Mouse (Mus musculus) urinary bladder, postnatal 4 days (tissue): ENCODE results near the gene Myom3.

ENCODE experiments used
- DNase-seq, 2 experiments: peaks; one replicate each; pipeline ENCODE4 v3.0.0; 2021 to 2022; ENCODE audit warnings: low spot score in 2 of 2

Gene Myom3

DNA sequence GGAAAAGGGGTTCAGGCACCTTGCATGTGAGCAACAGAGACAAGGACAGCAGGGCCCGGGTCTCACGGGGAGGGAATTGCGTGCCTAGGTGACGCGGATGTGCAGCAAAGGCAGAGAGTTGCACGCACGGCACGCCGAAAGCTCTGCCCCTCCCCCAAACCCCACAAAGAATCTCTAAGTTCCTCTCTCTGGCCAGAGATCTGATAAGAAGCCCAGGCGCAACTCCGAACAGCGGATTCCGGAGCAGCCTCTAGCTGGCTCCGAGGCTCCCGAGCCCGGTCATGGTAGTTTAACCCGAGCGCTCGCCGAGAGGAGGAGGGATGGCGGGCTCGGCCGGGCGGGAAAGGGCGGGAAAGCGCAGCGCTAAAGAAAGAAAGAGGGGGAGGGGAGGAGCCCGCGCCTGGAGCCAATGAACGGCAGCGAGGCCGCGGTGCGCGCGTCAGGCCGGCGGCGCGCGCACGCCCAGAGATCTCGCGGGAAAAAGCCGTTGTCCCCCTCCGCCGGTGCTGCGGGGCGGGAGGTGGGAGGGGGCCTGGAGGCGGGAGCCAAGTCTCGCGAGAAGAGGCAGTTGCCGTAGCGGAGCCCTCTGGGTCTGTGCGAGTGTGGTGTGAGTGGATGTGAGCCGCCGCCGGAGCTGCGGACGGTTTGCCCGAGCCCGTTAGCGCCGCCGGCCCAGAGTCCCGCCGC is 96.2 kb downstream of the Myom3 start, which contains the start of gene Srsf10:
Srsf10 (plus strand) TSS at position 212 of the 687 bp plus-strand sequence.
- peak; percentile 97 for DNase-seq

GRCm38 (mm10) chr4:135856223-135857091 is 96.9 kb downstream of the Myom3 start:
- DNase-seq: peak; percentile 66 to 75

DNA sequence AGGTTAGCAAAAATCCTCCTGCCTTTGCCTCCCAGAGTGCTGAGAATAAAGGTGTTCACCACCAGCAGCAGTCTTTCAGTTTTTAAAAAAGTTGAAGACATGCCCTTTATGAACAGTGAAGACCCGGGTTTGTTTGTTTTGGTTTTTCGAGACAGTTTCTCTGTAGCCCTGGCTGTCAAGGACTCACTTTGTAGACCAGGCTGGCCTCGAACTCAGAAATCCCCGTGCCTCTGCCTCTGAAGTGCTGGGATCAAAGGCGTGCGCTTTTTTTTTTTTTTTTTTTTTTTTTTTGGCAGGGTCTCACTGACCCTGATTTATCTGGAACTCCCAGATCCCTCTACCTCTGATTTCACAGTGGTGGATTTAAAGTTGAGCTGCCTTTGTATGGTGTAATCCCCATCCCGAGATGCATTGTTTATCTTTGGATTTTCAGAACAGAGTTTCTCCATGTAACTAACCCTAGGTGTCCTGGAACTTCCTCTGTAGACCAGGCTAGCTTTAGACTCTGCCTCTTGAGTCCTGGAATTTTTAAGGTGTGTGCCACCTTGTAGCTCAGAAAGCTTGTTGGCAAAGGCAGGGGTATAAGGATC is 98.2 kb downstream of the Myom3 start:
- DNase-seq: peak in 1 of 2 experiments; percentile 40
